Mouse (Mus musculus) midbrain, embryonic 16.5 days (tissue): ENCODE results near the gene B4galt2. TPM values are rescaled to one million over a fixed set of nuclear protein-coding genes. Genes with fewer than 3 reads are reported as not detected.

Source experiments
- ATAC-seq: fragments of 200-750 bp; cut with Nextera tagmentation; 2 replicates; pipeline ENCODE4 v1.8.0; 2017; ENCODE audit warnings: moderate TSS enrichment
- H3K27ac ChIP-seq: fragments of 300-500 bp; sonication (generic); 2 replicates; pipeline ENCODE4 v1.5.1; 2014; ENCODE audit warnings: mild to moderate bottlenecking, low read length, mixed read lengths
- H3K27me3 ChIP-seq: fragments of 300-500 bp; sonication (generic); 2 replicates; pipeline ENCODE4 v1.6.1; 2014; ENCODE audit warnings: low read depth, low read length, mixed read lengths; ENCODE audit not compliant: control insufficient read depth, insufficient read depth
- H3K36me3 ChIP-seq: fragments of 300-500 bp; sonication (generic); 2 replicates; pipeline ENCODE4 v1.6.1; 2014; ENCODE audit warnings: mild to moderate bottlenecking, low read length, moderate library complexity, mixed read lengths; ENCODE audit not compliant: control insufficient read depth, insufficient read depth
- H3K4me1 ChIP-seq: fragments of 300-500 bp; sonication (generic); 2 replicates; pipeline ENCODE4 v1.6.1; 2014; ENCODE audit warnings: mild to moderate bottlenecking, low read length, mixed read lengths; ENCODE audit not compliant: control insufficient read depth, insufficient read depth
- H3K4me2 ChIP-seq: fragments of 300-500 bp; sonication (generic); 2 replicates; pipeline ENCODE4 v1.6.1; 2014; ENCODE audit warnings: mild to moderate bottlenecking, low read length, mixed read lengths
- H3K4me3 ChIP-seq: fragments of 300-500 bp; sonication (generic); 2 replicates; pipeline ENCODE4 v1.5.1; 2014; ENCODE audit warnings: low read depth, mild to moderate bottlenecking, low read length, moderate library complexity, mixed read lengths
- H3K9ac ChIP-seq: fragments of 300-500 bp; sonication (generic); 2 replicates; pipeline ENCODE4 v1.6.1; 2014; ENCODE audit warnings: low read depth, low read length, mixed read lengths
- H3K9me3 ChIP-seq: fragments of 300-500 bp; sonication (generic); replicated peaks from 2 replicates; pipeline ENCODE4 v1.6.1; 2014; ENCODE audit warnings: mild to moderate bottlenecking, low read length, mixed read lengths; ENCODE audit not compliant: control insufficient read depth, poor library complexity, severe bottlenecking
- WGBS: fragments of 180-500 bp; shearing (Covaris S2); extraction: QIAGEN DNeasy Blood & Tissue Kit; methylation state at CpG from one replicate; pipeline ENCODE4 v1.1.7; 2014; 5-methylcytosine and 5-hydroxymethylcytosine counted together
- polyA plus RNA-seq: library from polyadenylated mRNA; unstranded; fragments of >200 nt; fragmentation: Nextera tagmentation; extraction: Ambion mirVana; gene quantifications from 2 replicates; pipeline ENCODE4 v1.2.1, GENCODE M21; 2015

The B4galt2 gene
- polyA plus RNA-seq, 1 experiment from 2014 or later = 65.5 TPM

DNA sequence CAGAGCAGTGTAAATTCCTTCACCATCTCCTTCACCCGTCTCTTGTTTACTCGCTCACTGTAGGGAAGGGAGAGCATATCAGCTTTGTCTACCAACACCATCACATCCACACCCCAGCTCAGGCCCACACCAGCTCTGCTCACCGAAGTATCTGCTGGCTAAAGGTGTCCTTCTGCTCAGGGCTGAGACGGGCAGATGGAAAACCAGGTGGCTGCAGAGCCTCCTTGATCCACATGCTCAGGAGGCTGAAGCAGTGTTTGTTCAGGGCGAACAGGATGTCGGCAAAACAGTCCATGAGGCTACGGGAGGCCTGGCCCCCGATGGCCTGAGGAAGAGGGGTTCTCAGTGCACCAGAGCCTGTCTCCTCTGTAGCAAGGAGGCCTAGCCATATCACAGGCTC is 11.3 kb upstream of the B4galt2 start:
- Histone ChIP-seq H3K4me1 (peaks cover 7% of the 10 kb centered on the region), H3K4me3 (no peak overlapping the region), H3K9me3 (no peaks in the 10 kb centered on the region), H3K27ac (no peak overlapping the region), H3K4me2 (no peak overlapping the region), H3K9ac (no peak overlapping the region), H3K27me3 (no peaks in the 10 kb centered on the region), H3K36me3 (peaks cover 23% of the 10 kb centered on the region)
- 94% methylated on average over 8 of the region's 8 CpGs for WGBS
- no peak for ATAC-seq

DNA sequence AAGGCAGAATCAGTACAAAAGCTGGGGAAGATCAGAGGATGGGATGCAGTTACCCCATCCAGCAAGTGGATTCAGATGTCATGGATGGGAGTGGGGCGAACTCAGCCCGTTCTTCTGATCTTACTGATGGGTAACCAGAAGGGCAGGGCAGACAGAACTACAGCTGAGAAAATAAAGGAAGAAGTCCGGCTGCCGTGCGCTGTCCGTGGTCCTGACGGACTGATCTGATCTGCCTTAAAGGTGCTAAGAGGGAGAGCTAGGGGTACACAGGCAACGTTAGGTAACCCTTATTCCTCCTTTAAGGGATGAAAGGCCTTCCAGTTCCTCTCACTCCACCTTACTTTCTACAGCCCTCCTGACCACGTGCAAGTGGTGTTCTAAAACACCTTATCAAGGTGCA is 10.1 kb upstream of the B4galt2 start:
- no peak overlapping the region for H3K4me3 ChIP-seq
- no peaks in the 10 kb centered on the region for H3K9me3 ChIP-seq
- H3K4me1 ChIP-seq = peaks cover 7% of the 10 kb centered on the region
- ATAC-seq = no peak
- H3K4me2 ChIP-seq = no peak overlapping the region
- H3K36me3 ChIP-seq = peaks cover 14% of the 10 kb centered on the region
- H3K27ac ChIP-seq = no peak overlapping the region
- H3K9ac ChIP-seq = no peak overlapping the region
- H3K27me3 ChIP-seq = no peaks in the 10 kb centered on the region
- WGBS = 26% methylated on average over 9 of the region's 9 CpGs

DNA sequence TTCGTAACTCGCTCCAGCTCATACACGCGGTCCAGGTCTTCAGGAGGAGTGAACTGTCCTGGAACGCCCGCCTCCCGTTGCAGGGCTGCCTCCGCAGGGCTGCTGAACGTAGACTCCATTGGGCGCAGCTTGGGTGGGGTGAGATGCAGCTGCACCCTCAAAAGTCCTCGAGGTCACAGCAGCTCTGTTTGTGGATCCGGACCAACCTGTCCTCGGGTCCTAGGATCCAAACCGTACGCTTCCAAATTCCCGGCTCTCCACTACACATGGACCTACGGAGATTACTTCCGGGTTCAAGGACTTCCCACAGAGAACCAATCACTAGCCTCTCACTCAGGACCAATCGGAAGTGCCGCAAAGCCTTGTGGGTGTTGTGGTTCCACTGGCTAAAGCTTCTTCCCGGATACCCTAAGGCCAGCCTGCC is 8.5 kb upstream of the B4galt2 start, which contains the start of gene Dph2:
Gene Dph2 (minus strand): TSS at position 295 of the 424 bp plus-strand sequence.
- Histone ChIP-seq H3K9ac (peak within 1 kb of the TSS; percentile 62), H3K4me1 (peaks cover 12% of the 10 kb centered on the region), H3K36me3 (peaks cover 6% of the 10 kb centered on the region; the same call in 1 of the 2 replicates), H3K4me2 (peak within 1 kb of the TSS; percentile 92), H3K9me3 (no peaks in the 10 kb centered on the region), H3K4me3 (peak within 1 kb of the TSS; percentile 69), H3K27ac (no peak within 1 kb of the TSS), H3K27me3 (no peaks in the 10 kb centered on the region)
- peak; percentile 85 for ATAC-seq
- under 1% methylated on average over 21 of the region's 21 CpGs for WGBS

DNA sequence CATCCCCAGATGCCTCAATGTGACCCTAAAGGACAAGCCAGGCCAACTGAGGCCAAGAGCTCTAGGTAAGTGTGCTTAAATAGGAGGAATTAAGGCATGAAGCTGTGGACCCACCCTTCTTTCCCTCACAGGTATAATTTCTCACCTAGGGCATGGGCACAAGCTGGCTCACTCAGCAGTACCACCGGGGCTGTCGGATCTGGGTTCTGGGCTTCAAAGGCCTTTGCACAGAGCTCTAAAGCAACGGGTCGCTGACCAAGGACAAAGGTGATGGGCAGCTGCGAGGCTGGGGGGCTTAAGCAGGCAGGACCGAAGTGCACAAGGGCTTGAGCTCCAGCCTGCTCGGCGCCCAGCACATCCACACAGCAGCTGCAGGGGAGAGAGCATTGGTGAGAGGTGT is 7.5 kb upstream of the B4galt2 start:
- H3K27ac ChIP-seq = no peak overlapping the region
- peaks cover 4% of the 10 kb centered on the region; the same call in 1 of the 2 replicates for H3K36me3 ChIP-seq
- 47% methylated on average over 8 of the region's 8 CpGs for WGBS
- peak overlapping the region; percentile 92; the same call in 1 of the 2 replicates for H3K4me2 ChIP-seq
- no peak overlapping the region for H3K4me3 ChIP-seq
- no peaks in the 10 kb centered on the region for H3K27me3 ChIP-seq
- peaks cover 20% of the 10 kb centered on the region for H3K4me1 ChIP-seq
- no peak for ATAC-seq
- H3K9me3 ChIP-seq = no peaks in the 10 kb centered on the region
- H3K9ac ChIP-seq = no peak overlapping the region; the same call in 1 of the 2 replicates

DNA sequence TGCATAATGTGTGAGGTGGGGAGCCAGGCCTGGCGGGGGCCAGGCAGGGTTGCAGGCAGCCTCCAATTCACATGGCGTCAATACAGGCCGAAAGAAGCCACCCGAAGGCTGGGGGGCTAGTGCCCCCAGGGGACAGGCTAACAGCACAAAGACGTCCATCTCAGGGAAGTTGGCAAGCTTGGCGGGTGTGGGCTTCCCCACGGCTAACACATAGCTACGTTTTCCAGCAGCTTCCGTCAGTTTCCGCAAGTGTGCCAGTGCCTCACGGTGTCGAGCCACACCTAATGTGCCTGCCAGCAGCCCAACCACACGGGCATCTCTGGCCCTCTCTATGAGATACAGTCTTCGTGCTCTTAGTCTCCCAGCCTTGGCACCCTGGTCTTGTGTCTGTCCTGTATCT is 6.7 kb upstream of the B4galt2 start:
- Histone ChIP-seq H3K4me3 (no peak overlapping the region), H3K9me3 (no peaks in the 10 kb centered on the region), H3K4me1 (peaks cover 22% of the 10 kb centered on the region), H3K4me2 (no peak overlapping the region), H3K27me3 (no peaks in the 10 kb centered on the region), H3K36me3 (peaks cover 7% of the 10 kb centered on the region), H3K9ac (no peak overlapping the region), H3K27ac (no peak overlapping the region)
- 93% methylated on average over 14 of the region's 14 CpGs for WGBS
- ATAC-seq = no peak

DNA sequence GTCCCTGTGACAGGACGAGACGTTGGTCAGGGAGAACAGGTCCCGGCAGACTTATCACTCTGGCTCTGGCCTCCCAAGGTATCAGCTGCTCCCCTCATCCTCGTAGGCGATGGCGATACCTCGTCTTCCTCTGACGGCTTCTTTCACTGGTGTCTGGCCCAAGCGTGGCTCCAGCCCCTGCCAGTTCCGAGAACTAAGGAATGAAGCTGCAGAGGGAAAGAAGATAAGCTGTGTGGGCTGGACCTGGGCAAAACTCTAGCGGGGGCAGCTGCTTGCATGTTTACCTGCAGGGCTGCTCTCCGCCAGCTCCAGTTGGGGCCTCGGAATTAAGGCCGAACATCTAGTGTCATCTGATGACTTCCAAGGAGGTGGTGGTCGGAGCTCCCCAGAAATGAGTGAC is 6.2 kb upstream of the B4galt2 start:
- H3K36me3 ChIP-seq = peaks cover 6% of the 10 kb centered on the region
- H3K4me2 ChIP-seq = no peak overlapping the region
- no peak for ATAC-seq
- no peaks in the 10 kb centered on the region for H3K27me3 ChIP-seq
- no peak overlapping the region for H3K27ac ChIP-seq
- WGBS = 92% methylated on average over 15 of the region's 15 CpGs
- no peak overlapping the region for H3K9ac ChIP-seq
- no peak overlapping the region for H3K4me3 ChIP-seq
- H3K9me3 ChIP-seq = no peaks in the 10 kb centered on the region
- H3K4me1 ChIP-seq = peaks cover 25% of the 10 kb centered on the region

DNA sequence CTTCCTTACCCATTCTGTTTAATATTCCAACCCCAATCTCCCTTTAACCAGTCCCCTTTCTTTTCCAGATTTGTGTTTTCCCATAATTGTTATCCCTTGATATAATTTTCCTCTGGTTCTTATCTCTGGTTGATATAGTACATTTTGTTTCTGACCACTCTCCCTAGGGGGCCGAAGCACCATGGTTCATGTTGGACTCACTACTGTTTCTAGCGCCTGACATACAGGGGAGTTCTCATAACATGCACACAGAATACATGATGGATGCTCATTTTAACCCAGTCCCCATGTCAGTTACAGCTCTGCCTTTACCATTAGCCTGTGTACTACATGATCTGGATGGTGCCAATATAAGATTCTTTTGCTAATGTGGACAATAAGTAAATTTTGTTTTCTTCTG is 4.6 kb upstream of the B4galt2 start:
- ATAC-seq = no peak
- Histone ChIP-seq H3K4me1 (peaks cover 37% of the 10 kb centered on the region), H3K4me3 (no peak overlapping the region)

DNA sequence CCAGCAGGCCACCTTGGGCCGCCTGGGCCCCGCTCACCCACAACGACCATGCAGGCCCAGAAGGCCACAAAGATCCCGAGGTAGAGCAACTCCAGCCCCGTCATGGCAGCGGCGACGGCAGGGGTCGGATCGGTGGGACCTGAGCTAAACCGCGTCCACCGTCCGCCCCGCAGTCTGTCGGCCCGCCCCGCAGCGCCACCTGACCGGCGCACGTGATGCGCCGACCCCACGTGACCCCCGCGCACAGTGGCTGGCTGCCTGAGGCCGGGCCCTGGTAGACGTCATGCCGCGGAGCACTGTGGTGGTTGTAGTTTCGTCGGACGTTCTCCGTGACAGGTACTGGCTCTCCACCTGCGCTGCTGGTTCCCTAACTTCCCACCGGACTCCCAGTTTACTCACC is 3.8 kb upstream of the B4galt2 start, which contains the start of gene Atp6v0b:
Gene Atp6v0b (minus strand): TSS at position 201 of the 400 bp plus-strand sequence.
- H3K9ac ChIP-seq = peak within 1 kb of the TSS; percentile 92
- no peaks in the 10 kb centered on the region for H3K27me3 ChIP-seq
- H3K4me1 ChIP-seq = peaks cover 39% of the 10 kb centered on the region
- no peaks in the 10 kb centered on the region for H3K9me3 ChIP-seq
- H3K4me3 ChIP-seq = peak within 1 kb of the TSS; percentile 82
- H3K27ac ChIP-seq = peak within 1 kb of the TSS; percentile 70
- peaks cover 6% of the 10 kb centered on the region for H3K36me3 ChIP-seq
- under 1% methylated on average over 29 of the region's 37 CpGs for WGBS
- H3K4me2 ChIP-seq = peak within 1 kb of the TSS; percentile 88
- peak; percentile 83 for ATAC-seq

More for the DNA sequence above, 4.6 kb upstream of the B4galt2 start:
- H3K4me2 ChIP-seq = peak overlapping the region; percentile 72
- peaks cover 6% of the 10 kb centered on the region for H3K36me3 ChIP-seq
- peak overlapping the region; percentile 92; the same call in 1 of the 2 replicates for H3K9ac ChIP-seq
- no peak overlapping the region for H3K27ac ChIP-seq
- no peaks in the 10 kb centered on the region for H3K9me3 ChIP-seq
- no peaks in the 10 kb centered on the region for H3K27me3 ChIP-seq
- WGBS = 70% methylated on average over 2 of the region's 2 CpGs

DNA sequence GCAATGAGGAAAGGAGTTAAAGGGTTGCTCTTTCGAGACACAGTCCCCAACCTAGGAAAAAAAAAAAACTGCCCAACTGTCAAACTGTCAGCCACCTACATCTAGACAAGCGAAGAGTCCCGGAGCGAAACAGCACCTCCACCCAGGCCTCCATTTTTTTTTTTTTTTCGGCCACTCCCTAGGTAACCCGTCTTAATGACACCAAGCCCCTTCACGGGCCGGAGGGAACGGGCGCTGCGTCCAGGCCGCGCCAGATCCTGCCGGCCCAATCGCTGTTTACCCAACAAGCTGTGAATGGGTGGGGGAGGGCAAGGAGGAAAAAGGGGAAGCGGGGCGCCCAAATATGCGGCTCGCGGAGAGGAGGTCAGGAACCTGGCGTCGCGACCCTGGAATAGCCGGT is 3.4 kb upstream of the B4galt2 start:
- 2% methylated on average over 21 of the region's 24 CpGs for WGBS
- no peak; the same call in 1 of the 2 replicates for ATAC-seq
- H3K9me3 ChIP-seq = no peaks in the 10 kb centered on the region
- H3K27ac ChIP-seq = peak overlapping the region; percentile 70
- peak overlapping the region; percentile 82 for H3K4me3 ChIP-seq
- H3K9ac ChIP-seq = peak overlapping the region; percentile 92
- H3K4me1 ChIP-seq = peaks cover 44% of the 10 kb centered on the region
- peaks cover 6% of the 10 kb centered on the region for H3K36me3 ChIP-seq
- H3K27me3 ChIP-seq = no peaks in the 10 kb centered on the region
- H3K4me2 ChIP-seq = peak overlapping the region; percentile 88
